Mouse (Mus musculus): ENCODE data around the gene Arhgap10. TPM values are rescaled to one million over a fixed set of nuclear protein-coding genes. Genes with fewer than 3 reads are reported as not detected.

Gene Arhgap10
- 34.9 and 39.0 TPM in 2 replicates for polyA plus RNA-seq (2012; ENCODE audit: insufficient read depth, insufficient read length, missing spikeins)

DNA sequence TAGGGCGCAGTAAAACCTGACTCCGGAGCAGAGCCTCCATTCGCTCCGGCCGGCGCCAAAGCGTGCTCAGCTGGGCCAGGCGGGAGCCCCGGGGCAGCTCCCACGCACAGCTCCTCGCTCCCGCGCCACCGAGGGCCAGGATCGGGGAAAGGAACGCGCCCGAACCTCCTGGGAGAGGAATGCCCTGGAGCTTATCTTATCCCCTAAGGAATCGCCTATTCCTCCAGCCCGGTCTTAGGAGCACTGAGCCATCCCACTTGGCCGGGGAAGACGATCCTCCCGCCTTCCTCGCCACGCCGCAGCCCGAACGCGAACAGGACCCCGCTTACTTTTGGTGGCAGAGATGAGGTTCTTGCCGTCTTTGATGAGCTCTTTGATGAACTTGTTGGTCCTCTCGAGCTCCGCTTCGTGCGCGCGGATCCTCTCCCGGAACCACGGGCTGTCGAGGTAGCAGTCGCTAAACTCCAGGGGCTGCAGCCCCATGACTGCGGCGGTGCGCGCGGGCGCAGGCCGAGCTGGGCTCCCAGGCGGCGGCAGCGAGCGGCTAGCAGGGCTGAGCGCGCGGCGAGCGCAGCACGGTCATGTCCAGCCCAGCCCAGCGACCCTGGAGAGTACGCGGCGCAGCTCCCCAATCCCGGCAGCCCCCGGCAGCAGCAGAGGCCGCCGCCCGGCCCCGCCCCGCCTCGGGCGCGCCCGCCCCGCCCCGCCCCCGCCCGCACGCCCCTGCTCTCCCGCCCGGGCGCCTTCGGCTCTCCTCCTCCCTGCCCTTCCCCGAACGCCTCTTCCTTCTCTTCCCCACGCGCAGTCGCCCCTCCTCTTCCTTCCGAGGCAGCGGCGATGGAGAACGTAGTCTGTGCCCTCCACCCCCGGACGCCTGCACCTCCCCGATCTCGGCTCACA is at the start of gene Arhgap10:
Gene Arhgap10 (minus strand): TSS at position 653 of the 900 bp plus-strand sequence.
- TF ChIP-seq POLR2A (IDR thresholded peaks at IDR 0.05; ENCODE audit: borderline replicate concordance, low read depth, low read length) = no peak
- TF ChIP-seq CTCF (IDR thresholded peaks at IDR 0.05; ENCODE audit: low read depth, low read length) = no peak
- peak within 1 kb of the TSS; percentile 72 for H3K27ac ChIP-seq (ENCODE audit: insufficient read depth, low read depth, low read length)
- H3K4me3 ChIP-seq (ENCODE audit: insufficient read depth, low read length) = peak within 1 kb of the TSS; percentile 79
- peaks cover 31% of the 10 kb centered on the region for H3K4me1 ChIP-seq (ENCODE audit: control insufficient read depth, insufficient read depth, low read length)

- no peak overlapping the region for H3K27ac ChIP-seq (ENCODE audit: insufficient read depth, low read depth, low read length)
- H3K4me1 ChIP-seq (ENCODE audit: control insufficient read depth, insufficient read depth, low read length) = no peaks in the 10 kb centered on the region
- no peak for TF ChIP-seq POLR2A (IDR thresholded peaks at IDR 0.05; ENCODE audit: borderline replicate concordance, low read depth, low read length)
- no peak for TF ChIP-seq CTCF (IDR thresholded peaks at IDR 0.05; ENCODE audit: low read depth, low read length)
- no peak overlapping the region for H3K4me3 ChIP-seq (ENCODE audit: insufficient read depth, low read length)
Observed at GRCm38 (mm10) chr8:77561441-77561840, 43.7 kb upstream of the Arhgap10 start.

DNA sequence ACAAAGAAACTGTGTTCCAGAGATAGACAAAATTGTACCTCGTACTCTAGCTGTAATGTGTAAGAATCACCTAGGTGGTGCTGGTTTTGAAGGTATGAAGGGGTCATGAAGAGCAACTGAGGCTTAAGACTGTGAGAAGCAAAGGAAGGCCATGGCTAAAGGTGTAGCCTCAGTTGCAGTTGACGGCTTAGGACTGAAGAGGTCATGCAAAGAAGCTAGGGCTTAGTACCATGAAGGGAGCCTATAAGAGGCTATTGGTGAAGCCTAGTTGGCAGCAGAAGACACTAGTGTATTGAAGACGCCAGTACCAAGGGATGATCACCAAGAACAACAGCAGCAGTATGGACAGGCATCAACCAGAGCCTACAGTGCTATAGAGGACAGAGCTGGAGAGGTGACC is 34.7 kb upstream of the Arhgap10 start:
- H3K27ac ChIP-seq (ENCODE audit: insufficient read depth, low read depth, low read length) = no peak overlapping the region
- no peak overlapping the region for H3K4me3 ChIP-seq (ENCODE audit: insufficient read depth, low read length)
- no peaks in the 10 kb centered on the region for H3K4me1 ChIP-seq (ENCODE audit: control insufficient read depth, insufficient read depth, low read length)
- TF ChIP-seq POLR2A (IDR thresholded peaks at IDR 0.05; ENCODE audit: borderline replicate concordance, low read depth, low read length) = no peak
- TF ChIP-seq CTCF (IDR thresholded peaks at IDR 0.05; ENCODE audit: low read depth, low read length) = no peak

GRCm38 (mm10) chr8:77549881-77550580 is 32.3 kb upstream of the Arhgap10 start:
- Histone ChIP-seq H3K4me3 (ENCODE audit: insufficient read depth, low read length) (peak overlapping the region; percentile 89), H3K4me1 (ENCODE audit: control insufficient read depth, insufficient read depth, low read length) (no peaks in the 10 kb centered on the region), H3K27ac (ENCODE audit: insufficient read depth, low read depth, low read length) (peak overlapping the region; percentile 65)
- TF ChIP-seq CTCF (IDR thresholded peaks at IDR 0.05; ENCODE audit: low read depth, low read length) (no peak), POLR2A (IDR thresholded peaks at IDR 0.05; ENCODE audit: borderline replicate concordance, low read depth, low read length) (no peak)

GRCm38 (mm10) chr8:77549121-77549706 is 31.5 kb upstream of the Arhgap10 start, which contains the start of gene Prmt9:
TSS of gene Prmt9 (plus strand) at chr8:77549397.
- Histone ChIP-seq H3K4me3 (ENCODE audit: insufficient read depth, low read length) (peak within 1 kb of the TSS; percentile 89), H3K4me1 (ENCODE audit: control insufficient read depth, insufficient read depth, low read length) (no peaks in the 10 kb centered on the region), H3K27ac (ENCODE audit: insufficient read depth, low read depth, low read length) (peak within 1 kb of the TSS; percentile 65)
- TF ChIP-seq POLR2A (IDR thresholded peaks at IDR 0.05; ENCODE audit: borderline replicate concordance, low read depth, low read length) (no peak), CTCF (IDR thresholded peaks at IDR 0.05; ENCODE audit: low read depth, low read length) (no peak)

GRCm38 (mm10) chr8:77545616-77546015 is 27.9 kb upstream of the Arhgap10 start:
- no peak overlapping the region for H3K27ac ChIP-seq (ENCODE audit: insufficient read depth, low read depth, low read length)
- TF ChIP-seq POLR2A (IDR thresholded peaks at IDR 0.05; ENCODE audit: borderline replicate concordance, low read depth, low read length) = no peak
- H3K4me1 ChIP-seq (ENCODE audit: control insufficient read depth, insufficient read depth, low read length) = no peaks in the 10 kb centered on the region; the same call in 1 of the 2 replicates
- no peak overlapping the region for H3K4me3 ChIP-seq (ENCODE audit: insufficient read depth, low read length)

GRCm38 (mm10) chr8:77544428-77544827 is 26.7 kb upstream of the Arhgap10 start:
- no peak overlapping the region for H3K27ac ChIP-seq (ENCODE audit: insufficient read depth, low read depth, low read length)
- TF ChIP-seq POLR2A (IDR thresholded peaks at IDR 0.05; ENCODE audit: borderline replicate concordance, low read depth, low read length) = no peak
- TF ChIP-seq CTCF (IDR thresholded peaks at IDR 0.05; ENCODE audit: low read depth, low read length) = no peak
- H3K4me3 ChIP-seq (ENCODE audit: insufficient read depth, low read length) = no peak overlapping the region

DNA sequence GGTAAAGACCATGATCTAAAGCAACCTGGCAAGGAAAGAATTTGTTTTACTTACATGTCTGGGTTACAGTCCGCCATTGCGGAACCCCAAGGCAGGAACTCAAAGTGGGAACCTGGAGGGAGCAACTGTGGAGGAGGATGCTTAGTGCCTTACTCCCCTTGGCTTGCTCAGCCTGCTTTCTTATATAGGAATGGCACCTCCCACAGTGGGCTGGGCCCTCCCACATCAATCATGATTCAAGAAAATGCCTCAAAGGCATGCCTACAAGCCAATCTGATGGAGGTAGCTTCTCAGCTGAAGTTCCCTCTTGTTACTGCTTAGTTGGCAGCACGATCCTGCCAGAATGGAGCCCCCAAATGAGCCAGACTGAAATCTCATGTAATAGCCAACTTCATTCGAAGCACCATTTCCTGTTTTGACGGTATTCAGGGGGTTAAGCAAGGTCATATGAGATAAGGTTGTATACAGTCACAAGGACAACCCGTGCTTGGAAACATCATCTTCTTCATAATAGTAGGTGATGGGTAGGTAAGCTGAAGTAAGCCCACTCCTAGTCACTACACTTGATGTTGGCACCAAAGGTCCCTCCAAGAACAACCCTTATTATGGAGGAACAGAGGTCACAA is 25.5 kb upstream of the Arhgap10 start:
- Histone ChIP-seq H3K4me3 (ENCODE audit: insufficient read depth, low read length) (no peak overlapping the region), H3K4me1 (ENCODE audit: control insufficient read depth, insufficient read depth, low read length) (no peaks in the 10 kb centered on the region; the same call in 1 of the 2 replicates), H3K27ac (ENCODE audit: insufficient read depth, low read depth, low read length) (no peak overlapping the region)
- TF ChIP-seq POLR2A (IDR thresholded peaks at IDR 0.05; ENCODE audit: borderline replicate concordance, low read depth, low read length) (no peak), CTCF (IDR thresholded peaks at IDR 0.05; ENCODE audit: low read depth, low read length) (no peak)

More at GRCm38 (mm10) chr8:77544428-77544827, 26.7 kb upstream of the Arhgap10 start:
- no peaks in the 10 kb centered on the region; the same call in 1 of the 2 replicates for H3K4me1 ChIP-seq (ENCODE audit: control insufficient read depth, insufficient read depth, low read length)

- TF ChIP-seq CTCF (IDR thresholded peaks at IDR 0.05; ENCODE audit: low read depth, low read length) = no peak
- no peak for TF ChIP-seq POLR2A (IDR thresholded peaks at IDR 0.05; ENCODE audit: borderline replicate concordance, low read depth, low read length)
- peaks cover 4% of the 10 kb centered on the region; the same call in 1 of the 2 replicates for H3K4me1 ChIP-seq (ENCODE audit: control insufficient read depth, insufficient read depth, low read length)
- H3K27ac ChIP-seq (ENCODE audit: insufficient read depth, low read depth, low read length) = no peak overlapping the region
- no peak overlapping the region for H3K4me3 ChIP-seq (ENCODE audit: insufficient read depth, low read length)
Observed at GRCm38 (mm10) chr8:77538256-77538655, 20.5 kb upstream of the Arhgap10 start.
